Mouse (Mus musculus) limb, embryonic 13.5 days (tissue): ENCODE measurements at regions not wholly inside any gene's neighbourhood (a gene's known extent, or its start where the extent isn't known, plus 50 kb on each side); places are given as distances from the start of the nearest gene placed in this dataset.
"Not testable (repeated sequence)": the region's sequence is repeated elsewhere in the genome, so short reads cannot be mapped to it uniquely, and the experiment has no call there.

Experiments used
- ATAC-seq: fragments of 200-750 bp; cut with Nextera tagmentation; 2 replicates; pipeline ENCODE4 v1.8.0; 2017; ENCODE audit warnings: low read depth, moderate number of reproducible peaks, moderate TSS enrichment; ENCODE audit not compliant: low FRiP score
- H3K27ac ChIP-seq: fragments of 300-500 bp; sonication (generic); 2 replicates; pipeline ENCODE4 v1.5.1; 2015; ENCODE audit warnings: inconsistent platforms, mild to moderate bottlenecking, moderate library complexity
- H3K27me3 ChIP-seq: fragments of 300-500 bp; sonication (generic); 2 replicates; pipeline ENCODE4 v1.6.1; 2015; ENCODE audit warnings: mild to moderate bottlenecking, inconsistent platforms
- H3K36me3 ChIP-seq: fragments of 300-500 bp; sonication (generic); 2 replicates; pipeline ENCODE4 v1.6.1; 2015; ENCODE audit warnings: inconsistent platforms, mild to moderate bottlenecking, moderate library complexity
- H3K4me1 ChIP-seq: fragments of 300-500 bp; sonication (generic); 2 replicates; pipeline ENCODE4 v1.6.1; 2015; ENCODE audit warnings: inconsistent platforms
- H3K4me2 ChIP-seq: fragments of 300-500 bp; sonication (generic); replicated peaks from 2 replicates; pipeline ENCODE4 v1.6.1; 2015; ENCODE audit warnings: inconsistent platforms, mild to moderate bottlenecking, moderate library complexity
- H3K4me3 ChIP-seq: fragments of 300-500 bp; sonication (generic); 2 replicates; pipeline ENCODE4 v1.5.1; 2015; ENCODE audit warnings: moderate library complexity, mild to moderate bottlenecking, inconsistent platforms
- H3K9ac ChIP-seq: fragments of 300-500 bp; sonication (generic); 2 replicates; pipeline ENCODE4 v1.6.1; 2015; ENCODE audit warnings: mild to moderate bottlenecking, inconsistent platforms
- H3K9me3 ChIP-seq: fragments of 300-500 bp; sonication (generic); 2 replicates; pipeline ENCODE4 v1.6.1; 2016; ENCODE audit warnings: inconsistent platforms
- WGBS: fragments of 180-500 bp; shearing (Covaris S2); methylation state at CpG from one replicate; pipeline ENCODE4 v1.1.7; 2015; 5-methylcytosine and 5-hydroxymethylcytosine counted together

- Histone ChIP-seq H3K4me1 (peaks cover 26% of the 10 kb centered on the region), H3K9ac (no peak overlapping the region), H3K4me2 (no peak overlapping the region), H3K27ac (peak overlapping the region; percentile 40; the same call in 1 of the 2 replicates), H3K9me3 (no peaks in the 10 kb centered on the region), H3K4me3 (no peak overlapping the region), H3K27me3 (no peaks in the 10 kb centered on the region), H3K36me3 (no peaks in the 10 kb centered on the region)
- ATAC-seq: peak; percentile 62
- 24% methylated on average over 18 of the region's 18 CpGs for WGBS
Observed at GRCm38 (mm10) chr3:40405095-40405948, 125.8 kb upstream of the Intu start.

DNA sequence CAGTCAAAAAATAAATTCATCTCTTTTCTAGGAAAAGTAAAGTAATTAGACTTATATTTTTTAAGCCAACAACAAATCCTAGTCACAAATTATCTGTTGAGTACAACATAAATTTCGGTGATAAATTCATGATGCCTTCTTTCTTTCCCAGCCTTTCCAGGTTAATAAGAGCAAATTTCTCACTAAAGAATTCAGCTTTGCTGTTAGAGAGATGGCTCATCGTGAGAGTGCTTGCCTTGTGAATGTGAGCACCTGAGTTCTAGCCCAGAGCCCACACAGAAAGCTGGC, 125.2 kb upstream of the Intu start:
- 45% methylated on average over 2 of the region's 2 CpGs for WGBS

GRCm38 (mm10) chr3:40408921-40409488, 122.1 kb upstream of the Intu start:
- H3K9me3 ChIP-seq: no peaks in the 10 kb centered on the region
- no peak overlapping the region for H3K4me3 ChIP-seq
- H3K9ac ChIP-seq: no peak overlapping the region
- H3K4me2 ChIP-seq: no peak overlapping the region
- WGBS: 30% methylated on average over 5 of the region's 5 CpGs
- H3K27ac ChIP-seq: peak overlapping the region; percentile 39
- no peaks in the 10 kb centered on the region for H3K27me3 ChIP-seq
- no peaks in the 10 kb centered on the region for H3K36me3 ChIP-seq
- H3K4me1 ChIP-seq: peaks cover 36% of the 10 kb centered on the region
- ATAC-seq: no peak

More for the DNA sequence above, 125.2 kb upstream of the Intu start:
- no peaks in the 10 kb centered on the region for H3K27me3 ChIP-seq
- H3K9me3 ChIP-seq: no peaks in the 10 kb centered on the region
- H3K4me1 ChIP-seq: peaks cover 26% of the 10 kb centered on the region
- H3K9ac ChIP-seq: no peak overlapping the region
- peak overlapping the region; percentile 66; the same call in 1 of the 2 replicates for H3K27ac ChIP-seq
- H3K4me2 ChIP-seq: no peak overlapping the region
- no peak for ATAC-seq
- H3K4me3 ChIP-seq: no peak overlapping the region
- no peaks in the 10 kb centered on the region for H3K36me3 ChIP-seq

DNA sequence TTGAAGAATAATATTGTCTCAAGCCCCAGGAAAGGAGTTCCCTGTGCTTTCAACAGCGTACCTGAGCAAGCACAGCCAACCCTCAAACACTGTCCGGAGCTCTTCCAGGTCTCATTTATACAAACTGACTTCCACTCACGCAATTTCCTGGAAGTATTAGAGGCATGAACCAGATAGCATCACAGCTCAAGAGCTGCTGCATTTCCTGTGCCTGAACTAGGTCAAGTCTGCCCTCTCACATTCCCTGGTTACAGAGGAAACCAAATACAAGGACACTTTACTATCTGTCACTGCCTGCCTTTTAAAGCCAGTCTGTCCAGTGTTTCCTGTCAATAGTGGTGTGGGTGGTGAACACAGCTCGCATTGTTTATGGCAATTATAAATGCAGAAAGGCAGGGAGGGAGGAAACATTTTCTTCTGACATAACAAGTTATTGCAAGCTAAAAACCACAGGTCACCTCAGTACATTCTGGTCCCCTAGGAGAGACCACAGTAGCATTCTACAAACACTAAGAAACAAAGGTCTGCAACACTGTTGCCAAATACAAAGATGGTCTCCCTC, 120.3 kb upstream of the Intu start:
- Histone ChIP-seq H3K27me3 (no peaks in the 10 kb centered on the region), H3K4me1 (peaks cover 28% of the 10 kb centered on the region), H3K36me3 (no peaks in the 10 kb centered on the region), H3K9me3 (no peaks in the 10 kb centered on the region), H3K4me2 (no peak overlapping the region), H3K4me3 (no peak overlapping the region), H3K9ac (no peak overlapping the region), H3K27ac (no peak overlapping the region)
- WGBS: 55% methylated on average over 4 of the region's 4 CpGs
- no peak for ATAC-seq

DNA sequence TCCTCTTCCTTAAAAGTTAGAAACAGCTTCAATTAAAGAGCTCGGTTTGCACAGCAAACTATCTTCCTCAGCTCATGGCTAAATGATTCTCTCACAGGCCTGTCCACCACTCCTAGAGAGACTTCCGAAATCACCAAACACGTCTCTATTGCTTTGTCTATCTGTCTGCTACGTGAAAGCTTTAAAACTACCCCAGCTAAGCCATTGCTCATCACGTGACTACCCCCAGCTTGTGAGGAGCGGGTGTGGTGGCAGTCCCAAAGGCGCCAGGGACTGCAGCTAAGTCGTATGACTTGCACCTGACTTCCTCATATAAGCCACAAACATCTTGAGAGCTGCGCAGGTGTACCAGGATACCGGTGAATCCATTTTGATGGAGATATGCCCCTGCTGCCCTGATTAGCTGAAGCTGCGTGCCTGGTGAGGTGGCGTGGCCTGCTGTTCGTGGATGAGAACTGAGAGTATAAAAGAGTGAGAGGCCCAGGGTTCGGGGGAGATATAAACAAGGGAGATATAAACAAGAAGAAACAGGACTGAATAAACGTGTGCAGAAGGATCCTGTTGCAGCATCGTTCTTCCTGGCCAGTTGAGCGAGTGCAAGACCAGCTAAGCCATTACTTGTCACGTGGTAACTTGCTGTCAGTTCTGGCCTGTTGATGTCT, 105.8 kb upstream of the Intu start:
- not testable (repeated sequence) for H3K4me2 ChIP-seq, H3K4me3 ChIP-seq

GRCm38 (mm10) chr3:40426070-40426469, 105.0 kb upstream of the Intu start:
- 63% methylated on average over 4 of the region's 4 CpGs for WGBS

More for the DNA sequence above, 105.8 kb upstream of the Intu start:
- H3K36me3 ChIP-seq, H3K27me3 ChIP-seq, H3K9me3 ChIP-seq, H3K27ac ChIP-seq, H3K9ac ChIP-seq, ATAC-seq, H3K4me1 ChIP-seq: not testable (repeated sequence)
- 62% methylated on average over 18 of the region's 18 CpGs for WGBS

DNA sequence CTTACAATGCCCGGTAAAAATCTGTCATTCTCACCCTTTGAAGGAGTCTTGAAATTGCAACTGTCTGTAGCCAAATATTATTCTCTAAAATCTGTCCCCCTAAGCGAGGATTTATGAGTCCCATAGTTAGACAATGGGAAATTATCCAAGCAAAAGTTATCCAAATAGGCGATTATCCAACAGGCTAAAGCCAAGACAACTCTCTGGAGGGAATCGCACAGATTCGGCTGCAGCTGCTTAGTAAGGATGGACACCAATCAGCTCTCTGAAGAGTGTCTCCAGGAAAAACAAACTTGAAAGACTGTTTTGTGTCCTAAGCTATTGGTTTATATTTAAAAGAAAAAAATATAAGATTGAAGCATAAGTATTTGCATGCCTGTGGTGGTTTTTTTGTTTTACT, 103.1 kb upstream of the Intu start:
- WGBS: 75% methylated on average over 5 of the region's 5 CpGs
- H3K9me3 ChIP-seq: no peaks in the 10 kb centered on the region

More at GRCm38 (mm10) chr3:40426070-40426469, 105.0 kb upstream of the Intu start:
- no peaks in the 10 kb centered on the region for H3K27me3 ChIP-seq
- no peak overlapping the region for H3K9ac ChIP-seq
- ATAC-seq: no peak
- H3K27ac ChIP-seq: no peak overlapping the region
- H3K9me3 ChIP-seq: no peaks in the 10 kb centered on the region
- H3K4me3 ChIP-seq: no peak overlapping the region
- H3K36me3 ChIP-seq: no peaks in the 10 kb centered on the region
- no peak overlapping the region for H3K4me2 ChIP-seq
- H3K4me1 ChIP-seq: peaks cover 8% of the 10 kb centered on the region

GRCm38 (mm10) chr3:40438251-40438650, 92.8 kb upstream of the Intu start:
- Histone ChIP-seq H3K27ac (no peak overlapping the region), H3K9me3 (no peaks in the 10 kb centered on the region), H3K36me3 (no peaks in the 10 kb centered on the region), H3K4me1 (peaks cover 16% of the 10 kb centered on the region), H3K4me2 (no peak overlapping the region), H3K27me3 (0 out of 2 replicates have a peak, but pooled peaks cover 2% of the 10 kb centered on the region), H3K9ac (no peak overlapping the region), H3K4me3 (no peak overlapping the region)
- no peak for ATAC-seq
- WGBS: 82% methylated on average over 4 of the region's 4 CpGs

More for the DNA sequence above, 103.1 kb upstream of the Intu start:
- no peak for ATAC-seq
- H3K4me3 ChIP-seq: no peak overlapping the region
- no peak overlapping the region for H3K9ac ChIP-seq
- H3K27me3 ChIP-seq: no peaks in the 10 kb centered on the region
- H3K4me1 ChIP-seq: peaks cover 8% of the 10 kb centered on the region
- no peak overlapping the region for H3K4me2 ChIP-seq
- H3K36me3 ChIP-seq: no peaks in the 10 kb centered on the region
- H3K27ac ChIP-seq: no peak overlapping the region

DNA sequence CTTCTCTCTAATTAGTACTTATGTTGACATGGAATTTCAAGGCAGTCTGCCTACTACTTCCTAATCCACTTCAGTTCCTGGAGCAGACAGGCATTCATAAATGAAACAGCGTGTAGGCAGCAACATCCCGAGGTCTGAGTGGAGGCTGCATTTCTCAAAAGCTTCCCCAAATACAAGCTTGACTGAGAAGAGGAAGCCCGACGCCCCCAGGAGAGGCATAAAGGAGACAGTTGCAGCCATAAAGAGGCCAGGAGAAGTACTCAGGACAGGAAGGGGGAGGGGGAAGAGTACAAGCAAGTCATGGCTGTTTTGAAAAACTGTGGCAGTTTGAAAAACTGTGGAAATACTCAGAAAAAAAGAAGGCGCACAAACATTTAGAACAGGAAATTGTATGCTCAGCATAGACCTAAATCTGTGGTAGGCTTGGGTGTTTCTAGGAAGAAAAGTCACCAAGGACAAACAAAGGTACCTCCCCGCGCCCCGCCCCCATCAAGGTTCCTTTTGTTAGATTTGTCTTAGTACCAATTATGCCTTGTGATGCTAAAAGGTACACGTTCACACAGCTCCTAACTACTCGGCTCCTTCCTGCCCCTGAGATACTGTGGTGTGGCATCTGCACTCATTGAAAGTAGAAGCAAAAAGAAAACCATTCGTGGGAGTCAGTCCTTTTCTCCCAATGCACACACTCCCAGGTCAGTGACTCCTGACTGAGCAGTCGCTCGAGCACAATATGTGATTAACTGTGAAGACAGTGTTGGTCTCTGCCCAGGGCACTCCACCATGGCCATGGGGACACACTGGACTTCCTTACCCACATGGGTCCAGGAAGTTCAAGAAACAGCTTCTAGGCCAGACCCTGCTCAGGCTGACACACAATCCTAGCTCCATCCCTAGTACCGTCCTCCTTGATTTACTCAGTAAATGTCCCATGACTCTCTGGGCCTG, 89.7 kb upstream of the Intu start:
- H3K4me1 ChIP-seq: peaks cover 28% of the 10 kb centered on the region
- H3K27me3 ChIP-seq: 0 out of 2 replicates have a peak, but pooled peaks cover 2% of the 10 kb centered on the region
- H3K27ac ChIP-seq: no peak overlapping the region
- ATAC-seq: no peak
- H3K36me3 ChIP-seq: no peaks in the 10 kb centered on the region
- H3K4me2 ChIP-seq: no peak overlapping the region
- WGBS: 50% methylated on average over 14 of the region's 14 CpGs
- H3K9me3 ChIP-seq: no peaks in the 10 kb centered on the region
- H3K9ac ChIP-seq: 0 out of 2 replicates have a peak overlapping the region, but pooled peaks have one; percentile 31
- no peak overlapping the region for H3K4me3 ChIP-seq

DNA sequence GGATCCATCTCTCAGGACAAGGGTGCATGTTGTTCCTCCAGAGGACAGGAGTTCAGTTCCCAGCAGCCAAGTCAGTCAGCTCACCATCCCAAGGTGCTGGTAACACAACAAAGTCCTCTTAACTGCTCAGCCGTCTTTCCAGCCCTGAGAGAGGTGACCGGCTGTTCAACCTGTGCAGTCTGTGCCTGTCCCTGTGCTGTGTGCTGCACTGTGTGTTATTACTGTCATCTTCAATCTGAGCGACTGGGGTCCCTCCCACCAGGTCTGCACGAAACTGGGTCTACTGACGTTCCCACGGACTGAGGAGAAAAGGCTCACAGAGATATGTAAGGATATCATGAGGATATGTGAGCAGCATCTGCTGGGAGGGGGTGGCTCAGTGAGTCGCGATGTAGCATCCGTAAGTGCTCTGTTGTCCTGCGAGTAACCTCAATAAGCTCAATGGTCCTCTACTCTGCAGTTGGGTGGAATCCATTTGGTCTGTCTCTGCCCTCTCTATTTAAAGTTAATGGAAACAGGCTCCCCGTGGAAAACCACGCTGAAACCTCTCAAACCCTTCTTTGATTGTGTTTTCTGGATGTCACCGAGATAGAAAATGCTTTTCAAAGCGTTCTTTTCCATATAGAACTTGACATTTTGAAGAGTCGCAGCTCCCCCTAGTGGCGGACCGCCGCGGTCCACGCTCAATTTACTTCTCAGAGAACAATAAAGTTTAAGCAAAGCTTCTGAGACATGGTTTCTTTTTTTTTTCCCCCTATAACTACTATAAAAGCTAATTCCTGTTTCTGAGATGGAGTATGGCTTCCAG, 87.1 kb upstream of the Intu start:
- Histone ChIP-seq H3K4me2 (peak overlapping the region; percentile 38), H3K4me1 (peaks cover 28% of the 10 kb centered on the region), H3K27me3 (0 out of 2 replicates have a peak, but pooled peaks cover 2% of the 10 kb centered on the region), H3K27ac (no peak overlapping the region), H3K9me3 (no peaks in the 10 kb centered on the region), H3K9ac (no peak overlapping the region), H3K4me3 (no peak overlapping the region), H3K36me3 (no peaks in the 10 kb centered on the region)
- ATAC-seq: peak; percentile 41; the same call in 1 of the 2 replicates
- WGBS: 31% methylated on average over 20 of the region's 20 CpGs

DNA sequence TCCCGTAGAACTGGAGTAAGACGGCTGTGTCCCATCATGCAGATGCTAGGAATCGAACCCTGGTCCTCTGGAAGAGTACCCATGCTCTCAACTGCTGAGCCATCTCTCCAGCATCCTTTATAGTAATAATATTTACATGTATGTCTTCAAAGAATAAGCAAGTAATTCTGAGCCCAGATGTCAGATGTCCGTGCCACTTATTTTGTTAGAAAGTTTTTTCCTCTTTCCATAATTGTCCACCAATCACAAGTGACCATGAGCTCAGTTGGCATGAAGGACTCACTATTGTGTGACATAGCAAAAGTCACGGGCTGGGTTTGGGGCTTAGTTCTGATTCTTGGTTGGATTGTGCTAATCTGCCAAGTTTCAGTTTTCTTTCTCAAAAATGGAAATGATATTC, 78.1 kb upstream of the Intu start:
- 86% methylated on average over 5 of the region's 5 CpGs for WGBS
- Histone ChIP-seq H3K4me1 (peaks cover 24% of the 10 kb centered on the region), H3K36me3 (no peaks in the 10 kb centered on the region), H3K27ac (0 out of 2 replicates have a peak overlapping the region, but pooled peaks have one; percentile 10), H3K27me3 (no peaks in the 10 kb centered on the region), H3K9ac (no peak overlapping the region), H3K4me3 (no peak overlapping the region), H3K9me3 (no peaks in the 10 kb centered on the region), H3K4me2 (no peak overlapping the region)
- ATAC-seq: no peak
